Mouse (Mus musculus) MEL (cell line): ENCODE data around the gene Lcn12. TPM values are rescaled to one million over a fixed set of nuclear protein-coding genes. Genes with fewer than 3 reads are reported as not detected.

ENCODE experiments used
- DNase-seq: peaks from one replicate; pipeline ENCODE4 v3.0.0; 2011; ENCODE audit warnings: low read depth, low spot score
- H3K27ac ChIP-seq: 2 replicates; pipeline ENCODE4 v1.5.1; 2012; ENCODE audit warnings: low read depth, mild to moderate bottlenecking, control low read depth, low read length, moderate library complexity; ENCODE audit not compliant: control insufficient read depth
- H3K27me3 ChIP-seq, 2 experiments: fragments of 150-350 bp in 1 of 2; sonication (generic) in 1 of 2; 2 replicates each; pipeline ENCODE4 v1.6.1; 2012; ENCODE audit warnings: low read length in 2 of 2, mild to moderate bottlenecking in 2 of 2, improper control_type of control experiment in 1 of 2, moderate library complexity in 1 of 2; ENCODE audit not compliant: insufficient read depth in 2 of 2, control insufficient read depth in 1 of 2
- H3K36me3 ChIP-seq, 2 experiments: 2 replicates each; pipeline ENCODE4 v1.6.1; 2012 to 2014; ENCODE audit warnings: low read length in 2 of 2, improper control_type of control experiment in 1 of 2, inconsistent platforms in 1 of 2, mild to moderate bottlenecking in 1 of 2; ENCODE audit not compliant: insufficient read depth in 2 of 2, control insufficient read depth in 1 of 2
- H3K4me1 ChIP-seq, 2 experiments: fragments of 150-350 bp in 1 of 2; sonication (generic) in 1 of 2; 2 replicates each; pipeline ENCODE4 v1.6.1; 2012; ENCODE audit warnings: low read length in 2 of 2, improper control_type of control experiment in 1 of 2, mild to moderate bottlenecking in 1 of 2; ENCODE audit not compliant: insufficient read depth in 2 of 2, control insufficient read depth in 1 of 2
- H3K4me3 ChIP-seq, 2 experiments: fragments of 150-350 bp in 1 of 2; sonication (generic) in 1 of 2; 2 replicates each; pipeline ENCODE4 v1.5.1; 2012; ENCODE audit warnings: low read depth in 2 of 2, low read length in 2 of 2, mild to moderate bottlenecking in 2 of 2, moderate library complexity in 2 of 2, control low read depth in 1 of 2, improper control_type of control experiment in 1 of 2; ENCODE audit not compliant: control insufficient read depth in 1 of 2, insufficient read depth in 1 of 2
- H3K79me2 ChIP-seq: 2 replicates; pipeline ENCODE4 v1.6.1; 2012; ENCODE audit warnings: mild to moderate bottlenecking, low read length, moderate library complexity; ENCODE audit not compliant: control insufficient read depth, poor library complexity, insufficient read depth
- H3K9ac ChIP-seq: 2 replicates; pipeline ENCODE4 v1.6.1; 2012; ENCODE audit warnings: low read depth, mild to moderate bottlenecking, control low read depth, low read length, moderate library complexity; ENCODE audit not compliant: control insufficient read depth, poor library complexity, severe bottlenecking
- H3K9me3 ChIP-seq: fragments of 150-350 bp; sonication (generic); replicated peaks from 2 replicates; pipeline ENCODE4 v1.6.1; 2012; ENCODE audit warnings: mild to moderate bottlenecking, low read length, improper control_type of control experiment, moderate library complexity; ENCODE audit not compliant: insufficient read depth
- CTCF ChIP-seq, 3 experiments: IDR thresholded peaks in 2 of 3; conservative IDR thresholded peaks in 1 of 3; 2 replicates each; pipeline ENCODE4 v1.5.1; 2011 to 2012; ENCODE audit warnings: low read length in 3 of 3, low read depth in 2 of 3, mild to moderate bottlenecking in 2 of 3, improper control_type of control experiment in 1 of 3, inconsistent platforms in 1 of 3, mixed read lengths in 1 of 3, moderate library complexity in 1 of 3; ENCODE audit not compliant: control insufficient read depth in 1 of 3, insufficient read depth in 1 of 3, poor library complexity in 1 of 3, severe bottlenecking in 1 of 3
- E2F4 ChIP-seq: IDR thresholded peaks from 2 replicates; pipeline ENCODE4 v1.6.1; 2011; ENCODE audit warnings: low read depth, low read length, improper control_type of control experiment, borderline replicate concordance
- MAFK ChIP-seq: IDR thresholded peaks from 2 replicates; pipeline ENCODE4 v1.6.1; 2011; ENCODE audit warnings: low read depth, mild to moderate bottlenecking, low read length, improper control_type of control experiment, borderline replicate concordance
- MAX ChIP-seq: IDR thresholded peaks from 2 replicates; pipeline ENCODE4 v1.6.1; 2011; ENCODE audit warnings: low read length, improper control_type of control experiment
- MAZ ChIP-seq: IDR thresholded peaks from 2 replicates; pipeline ENCODE4 v1.6.1; 2012; ENCODE audit warnings: low read depth, mild to moderate bottlenecking, inconsistent platforms, low read length, improper control_type of control experiment
- MXI1 ChIP-seq: IDR thresholded peaks from 2 replicates; pipeline ENCODE4 v1.6.1; 2011; ENCODE audit warnings: mild to moderate bottlenecking, low read depth, low read length, improper control_type of control experiment
- MYB ChIP-seq: IDR thresholded peaks from 2 replicates; pipeline ENCODE4 v1.6.1; 2011; ENCODE audit warnings: mild to moderate bottlenecking, low read depth, low read length, improper control_type of control experiment
- POLR2AphosphoS2 ChIP-seq: IDR thresholded peaks from 2 replicates; pipeline ENCODE4 v1.6.1; 2011; ENCODE audit warnings: low read length, improper control_type of control experiment
- UBTF ChIP-seq: IDR thresholded peaks from 2 replicates; pipeline ENCODE4 v1.6.1; 2012; ENCODE audit warnings: low read depth, mild to moderate bottlenecking, inconsistent platforms, low read length, improper control_type of control experiment, moderate library complexity, borderline replicate concordance; ENCODE audit not compliant: insufficient read depth
- USF1 ChIP-seq: IDR thresholded peaks from 2 replicates; pipeline ENCODE4 v1.6.1; 2014; ENCODE audit warnings: low read depth, mild to moderate bottlenecking, inconsistent platforms, low read length, improper control_type of control experiment, moderate library complexity
- polyA plus RNA-seq, 2 experiments: library from polyadenylated mRNA; stranded (reverse) in 1 of 2; unstranded in 1 of 2; fragments of >175 nt in 1 of 2; fragments of >200 nt in 1 of 2; gene quantifications; 2 replicates each; pipeline versions ENCODE4 v1.2.1 to v1.2.4; 2012; ENCODE audit warnings: low replicate concordance in 2 of 2, low read depth in 1 of 2; ENCODE audit not compliant: insufficient read length in 2 of 2, insufficient read depth in 1 of 2, missing spikeins in 1 of 2
- total RNA-seq: library from RNA; depleted of rRNA; stranded (reverse); fragments of 300-350 nt; gene quantifications from 2 replicates; pipeline ENCODE4 v1.2.3, GENCODE M21; 2012

Gene Lcn12
- total and polyA plus RNA-seq, 3 experiments = not detected

GRCm38 (mm10) chr2:25540541-25540948 is 46.8 kb upstream of the Lcn12 start:
- TF ChIP-seq MAZ = no peak
- no peak for TF ChIP-seq MAFK
- TF ChIP-seq MAX = no peak
- TF ChIP-seq USF1 = no peak
- TF ChIP-seq, all 39 proteins: peak for 0
- Histone ChIP-seq H3K4me1 (peaks cover 0 to 3% of the 10 kb centered on the region in 2 experiments; a peak in 1 of 4 replicates), H3K9me3 (no peaks in the 10 kb centered on the region), H3K27me3 (no peaks in the 10 kb centered on the region), H3K79me2 (peaks cover 20% of the 10 kb centered on the region), H3K27ac (no peak overlapping the region), H3K4me3 (no peak overlapping the region), H3K9ac (no peak overlapping the region), H3K36me3 (peaks cover 0 to 4% of the 10 kb centered on the region in 2 experiments; a peak in 2 of 4 replicates)
- DNase-seq = no peak

DNA sequence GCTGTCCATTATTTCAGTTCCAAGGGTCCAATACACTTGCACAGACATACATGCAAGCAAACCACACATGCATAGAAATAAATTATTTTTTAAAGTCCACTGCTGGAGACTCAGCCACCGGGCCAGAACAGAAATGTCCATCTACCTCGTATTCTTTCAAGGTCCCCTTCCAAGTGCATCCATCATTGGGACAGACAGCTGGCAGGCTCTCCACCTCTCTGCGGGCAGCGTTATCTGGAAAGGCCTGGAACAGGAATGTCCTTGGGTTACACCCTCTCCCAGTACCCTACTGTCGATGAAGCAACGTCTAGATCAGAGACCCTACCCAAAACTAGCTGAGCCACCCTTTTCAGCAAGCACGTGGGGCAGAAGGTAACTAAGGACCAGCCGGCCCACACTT is 42.8 kb upstream of the Lcn12 start:
- H3K27ac ChIP-seq = no peak overlapping the region

GRCm38 (mm10) chr2:25534866-25535182 is 41.1 kb upstream of the Lcn12 start:
- no peaks in the 10 kb centered on the region for H3K9me3 ChIP-seq
- H3K9ac ChIP-seq = no peak overlapping the region; the same call in 1 of the 2 replicates
- no peaks in the 10 kb centered on the region; the same call in 1 of the 2 replicates for H3K79me2 ChIP-seq
- peak overlapping the region; percentile 55; the same call in 1 of the 2 replicates for H3K27ac ChIP-seq
- DNase-seq = no peak
- H3K4me3 ChIP-seq = no peak overlapping the region
- H3K27me3 ChIP-seq = no peaks in the 10 kb centered on the region
- peaks cover 0 to 8% of the 10 kb centered on the region in 2 experiments; a peak in 3 of 4 replicates for H3K4me1 ChIP-seq
- peaks cover 3 to 18% of the 10 kb centered on the region in 2 experiments for H3K36me3 ChIP-seq
- no peak for TF ChIP-seq MYB
- no peak for TF ChIP-seq UBTF
- TF ChIP-seq MXI1 = no peak
- TF ChIP-seq CTCF (IDR thresholded peaks at IDR 0.05 in 2 of 3, conservative IDR thresholded peaks at IDR 0.05 in 1 of 3; ENCODE audit: control insufficient read depth in 1 of 3, insufficient read depth in 1 of 3, low read depth in 2 of 3, low read length in 3 of 3, poor library complexity in 1 of 3, severe bottlenecking in 1 of 3) = no peak
- no peak for TF ChIP-seq POLR2AphosphoS2

More for the DNA sequence above, 42.8 kb upstream of the Lcn12 start:
- Histone ChIP-seq H3K79me2 (no peaks in the 10 kb centered on the region; the same call in 1 of the 2 replicates), H3K9ac (no peak overlapping the region), H3K4me1 (peaks cover 0 to 8% of the 10 kb centered on the region in 2 experiments; a peak in 3 of 4 replicates), H3K27me3 (no peaks in the 10 kb centered on the region), H3K4me3 (no peak overlapping the region), H3K36me3 (peaks cover 3 to 14% of the 10 kb centered on the region in 2 experiments), H3K9me3 (no peaks in the 10 kb centered on the region)
- no peak for TF ChIP-seq MYB
- TF ChIP-seq E2F4 = no peak
- no peak for DNase-seq
